Mouse (Mus musculus) left cerebral cortex, adult 2 months (tissue): ENCODE results near the gene Aspm. TPM values are rescaled to one million over a fixed set of nuclear protein-coding genes. Genes with fewer than 3 reads are reported as not detected.

ENCODE experiments used
- DNase-seq, 2 experiments: peaks; one replicate each; pipeline ENCODE4 v3.0.0; 2021 to 2022; ENCODE audit warnings: low spot score in 2 of 2, mixed read lengths in 1 of 2; ENCODE audit errors: extremely low spot score in 1 of 2
- H3K27ac ChIP-seq: fragments of 200-600 bp; 2 replicates; pipeline ENCODE4 v1.8.1; 2022
- H3K4me3 ChIP-seq: fragments of 200-600 bp; 2 replicates; pipeline ENCODE4 v1.8.1; 2022
- CTCF ChIP-seq: fragments of 200-600 bp; IDR thresholded peaks from 2 replicates; pipeline ENCODE4 v1.8.1; 2022; ENCODE audit warnings: antibody characterized with exemption, mild to moderate bottlenecking, moderate library complexity
- intact Hi-C: fragments of 180-260 bp; cut with DNase I; formaldehyde crosslinking; loops from one replicate; pipeline ENCODE4 v1.15.1; 2025
- total RNA-seq, 2 experiments: library from RNA; stranded (reverse); gene quantifications; 2 replicates each; pipeline ENCODE4 v1.2.3; 2021

Aspm gene
- total RNA-seq, 2 experiments from 2014 or later, result 0.48 to 0.51 TPM

GRCm38 (mm10) chr1:139455226-139455869 is 776 bp downstream of the Aspm start:
- Histone ChIP-seq H3K4me3 (peak overlapping the region; percentile 62), H3K27ac (no peak overlapping the region)
- no peak for TF ChIP-seq CTCF
- intact Hi-C loops, result no loop called here
- DNase-seq, result no peak

DNA sequence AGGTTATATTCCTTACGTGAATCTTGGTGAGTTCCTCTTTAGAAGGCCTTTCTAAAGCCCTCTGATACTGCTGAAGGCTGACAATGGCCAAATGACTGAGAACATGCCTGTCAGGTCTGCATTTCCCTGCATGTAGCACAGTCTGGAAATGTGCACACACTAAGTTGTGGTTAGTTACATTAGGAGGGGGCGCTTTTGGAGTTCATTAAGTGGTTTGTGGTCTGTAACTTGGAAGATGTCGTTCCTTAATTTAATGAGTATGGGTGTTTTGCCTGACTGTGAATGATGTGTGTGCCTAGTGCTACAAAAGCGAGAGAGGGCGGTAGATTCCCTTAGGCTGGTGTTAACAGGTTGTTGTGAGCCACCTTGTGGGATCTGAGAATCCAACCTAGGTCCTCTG is 6.2 kb downstream of the Aspm start:
- no peak for DNase-seq
- TF ChIP-seq CTCF, result no peak
- no peak overlapping the region for H3K4me3 ChIP-seq
- H3K27ac ChIP-seq, result no peak overlapping the region
- intact Hi-C loops, result no loop called here

DNA sequence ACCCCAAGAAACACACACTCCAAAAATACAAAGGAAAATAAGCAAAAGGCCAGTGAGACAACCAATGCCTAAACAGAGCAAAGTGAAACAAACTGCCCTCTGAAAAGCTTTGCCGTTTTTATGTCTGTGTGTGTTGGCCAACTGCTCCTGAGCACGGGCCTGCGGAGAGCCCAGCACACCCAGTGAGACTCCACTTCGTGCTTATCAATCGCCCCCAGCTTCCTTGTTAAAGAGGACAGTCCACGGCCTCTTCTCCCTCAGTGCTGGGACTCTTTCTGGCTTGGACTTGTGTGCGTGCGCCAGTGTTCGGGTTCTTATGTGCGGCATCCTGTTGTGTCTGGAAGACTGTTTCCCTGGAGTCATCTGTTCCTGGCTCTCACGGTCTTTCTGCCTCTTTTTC is 11.4 kb downstream of the Aspm start:
- no peak for TF ChIP-seq CTCF
- no peak overlapping the region for H3K4me3 ChIP-seq
- no peak for DNase-seq
- H3K27ac ChIP-seq, result no peak overlapping the region
- intact Hi-C loops, result no loop called here

GRCm38 (mm10) chr1:139478898-139479297 is 24.3 kb downstream of the Aspm start:
- H3K27ac ChIP-seq, result no peak overlapping the region
- no peak for DNase-seq
- intact Hi-C loops, result loop anchor here (10.0 kb wide), 1 partner anchor 1186 kb away; no protein-coding TSS in a partner anchor

DNA sequence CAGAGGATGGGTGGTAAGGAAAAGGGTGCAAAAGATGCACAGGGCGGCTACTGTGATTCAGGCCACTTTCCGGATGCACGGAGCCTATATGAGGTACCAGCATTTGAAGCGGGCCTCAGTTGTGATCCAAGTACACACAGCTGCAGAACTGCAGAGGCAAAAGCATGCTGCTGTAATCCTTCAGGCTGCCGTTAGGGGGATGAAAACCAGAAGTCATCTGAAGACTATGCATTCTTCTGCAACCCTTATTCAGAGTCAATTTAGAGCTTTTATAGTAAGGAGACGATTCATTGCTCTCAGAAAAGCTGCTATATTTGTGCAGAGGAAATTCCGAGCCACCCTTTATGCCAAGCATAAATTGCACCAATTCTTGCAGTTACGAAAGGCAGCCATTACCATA is 25.7 kb downstream of the Aspm start:
- intact Hi-C loops, result no loop called here
- DNase-seq, result peak in 1 of 2 experiments; percentile 15
- H3K27ac ChIP-seq, result no peak overlapping the region
- H3K4me3 ChIP-seq, result no peak overlapping the region
- TF ChIP-seq CTCF, result peak; percentile 57

More at GRCm38 (mm10) chr1:139478898-139479297, 24.3 kb downstream of the Aspm start:
- H3K4me3 ChIP-seq, result no peak overlapping the region
- TF ChIP-seq CTCF, result no peak

GRCm38 (mm10) chr1:139481146-139481545 is 26.6 kb downstream of the Aspm start:
- Histone ChIP-seq H3K27ac (no peak overlapping the region), H3K4me3 (no peak overlapping the region)
- TF ChIP-seq CTCF, result no peak
- DNase-seq, result no peak
- intact Hi-C loops, result no loop called here

DNA sequence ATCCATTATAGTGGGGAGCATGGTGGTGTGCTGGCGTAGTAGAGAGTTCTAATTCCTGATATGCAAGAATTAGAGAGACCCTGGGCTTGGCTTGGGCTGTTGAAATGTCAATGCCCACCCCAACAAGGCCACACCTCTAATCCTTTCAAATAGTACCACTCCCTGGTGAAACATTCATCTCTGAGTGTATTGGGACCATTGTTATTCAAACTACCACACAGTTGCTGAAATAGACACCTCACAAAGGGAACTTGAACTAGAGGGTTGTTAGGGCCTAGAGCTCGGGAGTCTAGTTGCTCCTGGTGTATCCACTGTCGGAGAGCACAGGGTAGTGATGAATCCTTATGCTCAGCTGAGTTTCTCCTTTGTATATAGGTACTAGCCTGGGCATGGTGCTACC is 40.1 kb downstream of the Aspm start:
- no peak overlapping the region for H3K4me3 ChIP-seq
- DNase-seq, result no peak
- TF ChIP-seq CTCF, result no peak
- no peak overlapping the region for H3K27ac ChIP-seq
- intact Hi-C loops, result no loop called here

DNA sequence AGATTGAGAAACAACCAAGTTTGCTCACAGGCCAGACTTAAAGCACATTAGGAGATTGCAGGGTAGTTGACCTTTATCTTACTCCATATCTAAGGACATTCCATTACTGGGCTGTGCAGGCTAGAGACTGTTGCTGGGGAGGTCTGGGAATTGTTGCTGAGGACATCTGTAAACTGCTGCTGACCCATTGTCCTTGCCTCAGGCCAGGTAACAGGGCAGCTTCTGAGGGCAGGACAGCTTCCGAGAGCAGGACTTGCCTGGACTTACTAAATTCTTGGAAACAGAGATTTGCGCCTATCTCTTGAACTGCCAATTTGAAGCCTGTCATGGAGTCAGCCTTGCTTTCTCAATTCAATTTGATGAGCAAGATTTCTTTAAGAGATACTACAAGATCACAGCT is 40.8 kb downstream of the Aspm start:
- no peak for TF ChIP-seq CTCF
- DNase-seq, result no peak
- H3K27ac ChIP-seq, result no peak overlapping the region
- intact Hi-C loops, result no loop called here
- H3K4me3 ChIP-seq, result no peak overlapping the region

- intact Hi-C loops, result no loop called here
- no peak for DNase-seq
- Histone ChIP-seq H3K4me3 (no peak overlapping the region), H3K27ac (no peak overlapping the region)
- TF ChIP-seq CTCF, result no peak
These were observed 41.6 kb downstream of the Aspm start for GRCm38 (mm10) chr1:139496212-139496611.

DNA sequence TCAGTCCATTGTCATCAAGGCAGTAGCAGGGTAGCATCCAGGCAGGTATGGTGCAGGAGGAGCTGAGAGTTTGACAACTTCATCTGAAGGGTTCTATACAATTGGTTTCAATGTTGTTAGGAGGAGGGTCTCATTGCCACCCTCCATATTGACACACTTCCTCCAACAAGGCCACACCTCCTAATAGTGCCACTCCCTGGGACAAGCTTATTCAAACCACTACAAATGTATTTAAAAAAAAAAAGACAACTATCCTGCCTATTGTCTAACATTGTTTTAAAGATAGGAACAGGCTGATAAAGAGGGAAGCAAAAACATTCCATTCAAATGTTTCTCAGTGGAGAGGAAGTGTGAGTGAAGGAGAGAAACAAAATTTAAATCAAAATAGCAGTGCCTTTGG is 45.2 kb downstream of the Aspm start:
- no peak overlapping the region for H3K27ac ChIP-seq
- no peak for DNase-seq
- intact Hi-C loops, result no loop called here
- H3K4me3 ChIP-seq, result no peak overlapping the region
- TF ChIP-seq CTCF, result no peak

- no peak for TF ChIP-seq CTCF
- intact Hi-C loops, result no loop called here
- Histone ChIP-seq H3K27ac (no peak within 1 kb of the TSS), H3K4me3 (no peak within 1 kb of the TSS)
- no peak for DNase-seq
These were observed 46.7 kb downstream of the Aspm start, which contains the start of gene F13b for GRCm38 (mm10) chr1:139501258-139501752. F13b (plus strand) TSS chr1:139501702.

DNA sequence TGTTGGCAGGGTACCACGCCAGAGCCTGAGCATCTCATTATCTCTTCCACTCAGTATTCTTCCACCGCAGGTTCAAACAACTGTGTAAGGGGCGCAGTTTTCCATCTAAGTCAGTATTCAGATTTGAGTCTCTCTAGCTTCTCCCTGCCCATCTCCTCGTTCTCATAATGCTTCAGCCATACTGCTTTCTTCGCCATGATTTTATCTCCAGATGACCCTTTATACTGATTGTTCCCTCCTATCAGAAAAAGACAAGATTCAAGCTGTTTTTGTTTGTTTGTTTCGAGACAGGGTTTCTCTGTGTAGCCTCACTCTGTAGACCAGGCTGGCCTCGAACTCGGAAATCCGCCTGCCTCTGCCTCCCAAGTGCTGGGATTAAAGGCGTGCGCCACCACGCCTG is 60.0 kb downstream of the Aspm start:
- intact Hi-C loops, result no loop called here
- no peak for TF ChIP-seq CTCF
- no peak for DNase-seq
- no peak overlapping the region for H3K27ac ChIP-seq
- H3K4me3 ChIP-seq, result no peak overlapping the region

Other genes with a start within 250 kb of the Aspm start
- gene Crb1, start 77.7 kb upstream of the Aspm start, total RNA-seq, result 1 to 10 TPM; 1.1 to 1.2 TPM
- 10 to 100 TPM; 26.8 to 27.4 TPM for gene Zbtb41, start 32.5 kb upstream of the Aspm start, total RNA-seq
- not detected for gene F13b, start 46.9 kb downstream of the Aspm start, total RNA-seq
- not detected for gene Cfhr1, start 105.5 kb downstream of the Aspm start, total RNA-seq